Mouse (Mus musculus) v-Abl transformed pro-B cells (cell line): Measurements from ENCODE around the gene Esr1.

Experiments used
- in situ Hi-C, 2 experiments: fragments of 400-800 bp; cut with MboI; formaldehyde crosslinking; loops; one replicate each; pipeline ENCODE4 v1.15.1; 2025; ENCODE audit not compliant: unreplicated experiment in 2 of 2

Esr1 gene

GRCm38 (mm10) chr10:4618026-4618425 lies 6.6 kb downstream of the Esr1 start:
- in situ Hi-C loops: loop anchor here in 1 of 2 experiments (10.0 kb wide), 1 partner anchor 157 kb away; no protein-coding TSS in a partner anchor

- in situ Hi-C loops: loop anchor here in 1 of 2 experiments (10.0 kb wide), 1 partner anchor 156 kb away; no protein-coding TSS in a partner anchor
Measured at GRCm38 (mm10) chr10:4618686-4619085, 7.3 kb downstream of the Esr1 start.

- in situ Hi-C loops: loop anchor here in 1 of 2 experiments (10.0 kb wide), 1 partner anchor 155 kb away; no protein-coding TSS in a partner anchor
Measured at GRCm38 (mm10) chr10:4619426-4619825, 8.0 kb downstream of the Esr1 start.

GRCm38 (mm10) chr10:4620596-4621504 lies 9.5 kb downstream of the Esr1 start:
- in situ Hi-C loops: no loop called here

- in situ Hi-C loops: no loop called here
Measured at GRCm38 (mm10) chr10:4621505-4621815, 10.1 kb downstream of the Esr1 start.

- in situ Hi-C loops: no loop called here
Measured at GRCm38 (mm10) chr10:4623319-4623718, 11.9 kb downstream of the Esr1 start.

GRCm38 (mm10) chr10:4624581-4624980 lies 13.2 kb downstream of the Esr1 start:
- in situ Hi-C loops: no loop called here

- in situ Hi-C loops: loop anchor here in 1 of 2 experiments (25.0 kb wide), 2 partner anchors 988 to 1187 kb away; partner anchors contain the start of genes Fbxo5 and Mtrf1l
Measured at GRCm38 (mm10) chr10:4625300-4625699, 13.9 kb downstream of the Esr1 start.

DNA sequence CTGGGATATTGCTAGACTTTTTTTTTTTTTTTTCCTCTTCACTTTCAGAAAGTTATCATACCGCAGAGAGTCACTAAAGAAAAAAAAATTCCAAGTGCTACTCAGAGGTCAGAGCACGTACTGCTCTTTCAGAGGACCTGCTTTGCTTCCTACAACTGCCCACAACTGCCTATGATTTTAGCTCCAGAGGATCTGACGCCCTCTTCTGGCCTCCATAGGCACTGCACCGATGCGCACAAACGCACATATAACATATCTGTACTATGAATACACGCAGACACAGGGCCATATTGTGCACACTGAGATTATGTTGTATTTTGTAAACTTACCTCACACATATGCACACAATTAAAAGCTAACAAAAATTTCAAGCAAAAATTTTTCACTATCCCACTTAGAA lies 15.0 kb downstream of the Esr1 start:
- in situ Hi-C loops: loop anchor here in 1 of 2 experiments (25.0 kb wide), 2 partner anchors 989 to 1186 kb away; partner anchors contain the start of genes Fbxo5 and Mtrf1l

GRCm38 (mm10) chr10:4626996-4627395 lies 15.6 kb downstream of the Esr1 start:
- in situ Hi-C loops: loop anchor here in 1 of 2 experiments (25.0 kb wide), 2 partner anchors 990 to 1185 kb away; partner anchors contain the start of genes Fbxo5 and Mtrf1l

DNA sequence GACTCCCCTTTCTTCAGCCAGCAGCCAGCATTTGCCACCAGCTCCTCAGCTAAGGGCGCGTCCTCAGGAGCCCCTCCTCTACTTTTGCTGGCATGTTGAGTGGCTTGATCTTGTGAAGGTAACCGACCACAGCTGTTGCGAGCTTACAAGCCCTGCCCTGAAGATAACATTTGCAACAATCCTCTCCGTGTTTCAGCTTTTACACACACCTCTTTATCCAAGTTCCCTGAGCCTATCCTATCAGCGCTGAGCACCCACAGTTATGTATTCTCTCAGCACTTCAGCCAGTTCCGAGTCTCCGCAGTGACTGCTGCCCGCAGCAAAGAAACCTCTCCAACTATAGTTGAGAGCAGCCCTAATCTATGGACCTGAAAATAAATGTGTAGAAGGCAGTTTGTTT lies 16.0 kb downstream of the Esr1 start:
- in situ Hi-C loops: loop anchor here in 1 of 2 experiments (25.0 kb wide), 2 partner anchors 990 to 1185 kb away; partner anchors contain the start of genes Fbxo5 and Mtrf1l

- in situ Hi-C loops: loop anchor here in 1 of 2 experiments (25.0 kb wide), 2 partner anchors 992 to 1183 kb away; partner anchors contain the start of genes Fbxo5 and Mtrf1l
Measured at GRCm38 (mm10) chr10:4629314-4629713, 17.9 kb downstream of the Esr1 start.

DNA sequence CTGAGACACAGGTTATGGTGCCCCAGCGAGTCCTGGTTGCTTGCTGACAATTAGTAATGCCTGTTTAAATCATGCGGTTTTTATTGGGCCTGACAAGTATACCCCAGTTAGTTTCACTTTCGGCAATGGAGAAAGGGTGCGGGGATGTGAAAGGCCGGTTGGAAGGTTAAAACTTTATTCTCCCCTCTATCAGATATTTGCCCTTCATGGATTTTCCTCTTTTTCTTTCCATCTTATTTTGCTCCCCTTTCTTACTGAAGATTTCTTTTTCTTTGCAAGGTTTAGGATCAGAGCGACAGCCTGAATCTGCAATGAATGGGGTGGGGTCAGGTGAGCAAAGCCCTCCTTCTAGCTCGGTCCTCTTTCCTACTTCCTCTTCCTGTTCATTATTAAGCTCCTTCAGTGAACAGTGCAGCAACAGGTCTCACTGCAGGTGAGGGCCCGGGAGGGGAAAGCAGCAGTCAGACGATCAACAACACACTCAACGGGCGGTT lies 20.9 kb downstream of the Esr1 start:
- in situ Hi-C loops: loop anchor here in 1 of 2 experiments (25.0 kb wide), 2 partner anchors 995 to 1180 kb away; partner anchors contain the start of genes Fbxo5 and Mtrf1l

- in situ Hi-C loops: loop anchor here in 1 of 2 experiments (25.0 kb wide), 2 partner anchors 996 to 1179 kb away; partner anchors contain the start of genes Fbxo5 and Mtrf1l
Measured at GRCm38 (mm10) chr10:4633287-4634030, 22.1 kb downstream of the Esr1 start.

GRCm38 (mm10) chr10:4635740-4636139 lies 24.3 kb downstream of the Esr1 start:
- in situ Hi-C loops: loop anchor here in 1 of 2 experiments (25.0 kb wide), 2 partner anchors 998 to 1177 kb away; partner anchors contain the start of genes Fbxo5 and Mtrf1l

GRCm38 (mm10) chr10:4646074-4646473 lies 34.7 kb downstream of the Esr1 start:
- in situ Hi-C loops: loop anchor here in 1 of 2 experiments (25.0 kb wide), 2 partner anchors 1009 to 1166 kb away; partner anchors contain the start of genes Fbxo5 and Mtrf1l

DNA sequence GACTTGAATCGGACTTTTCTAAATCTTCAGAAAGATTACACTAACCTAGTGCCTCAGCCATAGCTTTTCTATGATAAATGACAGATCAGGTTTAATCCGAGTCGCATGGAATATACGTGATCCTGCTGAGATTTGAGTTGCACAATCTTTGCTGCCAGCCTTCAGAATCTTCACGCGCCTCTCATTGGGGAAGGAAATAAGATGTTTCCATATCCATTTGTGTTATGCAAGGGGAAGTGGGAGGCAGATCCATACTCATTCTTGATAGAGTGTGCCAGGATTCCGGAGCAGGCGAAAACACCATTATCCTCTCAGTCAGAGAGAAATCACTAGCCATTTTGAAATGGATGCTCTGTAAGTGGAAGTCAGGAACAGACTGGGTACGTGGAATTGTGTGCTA lies 35.5 kb downstream of the Esr1 start:
- in situ Hi-C loops: loop anchor here in 1 of 2 experiments (25.0 kb wide), 2 partner anchors 1010 to 1165 kb away; partner anchors contain the start of genes Fbxo5 and Mtrf1l

GRCm38 (mm10) chr10:4665380-4665779 lies 54.0 kb downstream of the Esr1 start:
- in situ Hi-C loops: no loop called here

DNA sequence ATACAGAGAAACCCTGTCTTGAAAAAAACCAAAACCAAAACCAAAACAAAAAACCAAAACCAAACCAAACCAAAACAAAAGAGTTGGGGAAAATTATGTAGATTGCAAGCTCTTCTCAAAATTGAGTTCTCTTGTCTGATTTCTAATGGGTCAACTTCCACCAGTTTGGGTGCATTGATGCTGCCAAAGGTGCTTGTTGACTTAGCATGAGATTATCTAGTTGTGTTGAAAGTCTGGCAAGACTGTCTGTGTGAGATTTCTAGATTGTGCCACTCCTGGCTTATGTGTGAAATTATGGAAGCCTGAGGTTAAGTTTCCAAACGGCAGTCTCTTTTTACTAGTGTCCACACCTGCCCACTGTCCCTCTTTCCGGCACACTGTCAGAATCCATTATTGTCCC lies 55.6 kb downstream of the Esr1 start:
- in situ Hi-C loops: no loop called here

DNA sequence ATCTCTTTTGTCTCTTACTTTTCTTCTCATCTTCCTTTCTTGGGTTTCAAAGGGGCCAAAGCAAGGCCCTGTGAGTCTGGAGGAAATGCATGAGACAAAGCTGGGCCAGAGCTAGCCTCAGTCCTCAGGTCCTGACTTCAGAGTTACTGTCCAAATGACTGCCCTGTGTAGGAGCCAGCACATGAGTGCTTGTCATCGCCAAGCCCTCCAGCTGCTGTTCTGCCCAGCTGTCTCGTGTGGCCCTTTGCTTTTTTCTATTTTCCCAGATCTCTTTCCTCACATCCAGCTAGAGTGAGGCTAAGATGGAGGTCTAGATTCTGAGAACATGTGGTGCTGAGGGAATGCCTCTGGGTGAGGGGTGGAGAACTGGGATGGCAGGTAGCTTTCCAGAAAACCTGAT lies 58.7 kb downstream of the Esr1 start:
- in situ Hi-C loops: loop anchor here in 1 of 2 experiments (5.0 kb wide), 1 partner anchor 58 kb away; the partner anchor contains the start of gene Esr1
